Mouse (Mus musculus) testis, adult 2 months (tissue): ENCODE data around the gene Reep1.
"Not testable (repeated sequence)": the region's sequence is repeated elsewhere in the genome, so short reads cannot be mapped to it uniquely, and the experiment has no call there.

ENCODE experiments used
- CTCF ChIP-seq: fragments of 200-500 bp; IDR thresholded peaks from 2 replicates; pipeline ENCODE4 v1.5.1; 2012; ENCODE audit warnings: low read depth, mild to moderate bottlenecking, inconsistent platforms, low read length, moderate library complexity; ENCODE audit not compliant: control insufficient read depth, insufficient read depth, insufficient replicate concordance
- POLR2A ChIP-seq: fragments of 200-500 bp; IDR thresholded peaks from 2 replicates; pipeline ENCODE4 v1.6.1; 2012; ENCODE audit warnings: low read depth, mild to moderate bottlenecking, inconsistent platforms, low read length, moderate library complexity; ENCODE audit not compliant: control insufficient read depth

DNA sequence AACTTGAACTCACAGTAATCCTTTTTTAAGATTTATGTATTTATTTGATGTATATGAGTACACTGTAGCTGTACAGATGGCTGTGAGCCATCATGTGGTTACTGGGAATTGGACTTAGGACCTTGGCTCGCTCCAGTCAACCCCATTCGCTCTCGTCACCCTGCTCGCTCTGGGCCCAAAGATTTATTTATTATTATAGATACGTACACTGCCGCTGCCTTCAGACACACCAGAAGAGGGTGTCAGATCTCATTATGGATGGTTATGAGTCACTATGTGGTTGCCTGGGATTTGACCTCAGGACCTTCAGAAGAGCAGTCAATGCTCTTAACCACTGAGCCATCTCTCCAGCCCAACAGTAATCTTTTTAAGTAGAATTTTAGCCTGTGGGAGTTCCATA is 139.5 kb downstream of the Reep1 start:
- not testable (repeated sequence) for TF ChIP-seq CTCF, POLR2A
